Mouse (Mus musculus) hindbrain, postnatal 0 days (tissue): ENCODE results near the gene Arhgap23. TPM values are rescaled to one million over a fixed set of nuclear protein-coding genes. Genes with fewer than 3 reads are reported as not detected.

Source experiments
- ATAC-seq: fragments of 200-750 bp; cut with Nextera tagmentation; 2 replicates; pipeline ENCODE4 v1.8.0; 2017; ENCODE audit warnings: mild to moderate bottlenecking, moderate TSS enrichment, moderate library complexity
- DNase-seq: peaks from one replicate; pipeline ENCODE4 v3.0.0-alpha.2; 2015; ENCODE audit warnings: low spot score
- H3K27ac ChIP-seq: fragments of 300-500 bp; sonication (generic); 2 replicates; pipeline ENCODE4 v1.5.1; 2014; ENCODE audit warnings: mild to moderate bottlenecking
- H3K27me3 ChIP-seq: fragments of 300-500 bp; sonication (generic); 2 replicates; pipeline ENCODE4 v1.6.1; 2014; ENCODE audit warnings: low read length, mixed read lengths; ENCODE audit not compliant: insufficient read depth
- H3K36me3 ChIP-seq: fragments of 300-500 bp; sonication (generic); 2 replicates; pipeline ENCODE4 v1.6.1; 2014; ENCODE audit warnings: low read length, mixed read lengths; ENCODE audit not compliant: insufficient read depth
- H3K4me1 ChIP-seq: fragments of 300-500 bp; sonication (generic); 2 replicates; pipeline ENCODE4 v1.6.1; 2014; ENCODE audit warnings: antibody characterized with exemption, low read length, mixed read lengths; ENCODE audit not compliant: insufficient read depth
- H3K4me2 ChIP-seq: fragments of 300-500 bp; sonication (generic); 2 replicates; pipeline ENCODE4 v1.6.1; 2014; ENCODE audit warnings: low read depth, mild to moderate bottlenecking, low read length, moderate library complexity, mixed read lengths
- H3K4me3 ChIP-seq: fragments of 300-500 bp; sonication (generic); 2 replicates; pipeline ENCODE4 v1.5.1; 2014; ENCODE audit warnings: low read length
- H3K9ac ChIP-seq: fragments of 300-500 bp; sonication (generic); replicated peaks from 2 replicates; pipeline ENCODE4 v1.6.1; 2014; ENCODE audit warnings: mild to moderate bottlenecking, low read length, moderate library complexity, mixed read lengths
- H3K9me3 ChIP-seq: fragments of 300-500 bp; sonication (generic); 2 replicates; pipeline ENCODE4 v1.6.1; 2016; ENCODE audit warnings: low read length, mixed read lengths
- CTCF ChIP-seq: IDR thresholded peaks from 2 replicates; pipeline ENCODE4 v1.5.1; 2016; ENCODE audit warnings: antibody characterized with exemption, control low read depth, low read depth
- WGBS: fragments of 180-500 bp; shearing (Covaris S2); extraction: QIAGEN DNeasy Blood & Tissue Kit; methylation state at CpG from one replicate; pipeline ENCODE4 v1.1.7; 2014; 5-methylcytosine and 5-hydroxymethylcytosine counted together
- polyA plus RNA-seq: library from polyadenylated mRNA; unstranded; fragments of >200 nt; fragmentation: Nextera tagmentation; extraction: Ambion mirVana; gene quantifications from 2 replicates; pipeline ENCODE4 v1.2.1, GENCODE M21; 2015
- total RNA-seq: library from RNA; depleted of rRNA; stranded (reverse); fragments of >200 nt; gene quantifications from 2 replicates; pipeline ENCODE4 v1.2.3, GENCODE M21; 2014

Gene Arhgap23
- total and polyA plus RNA-seq, 2 experiments from 2014 or later: 7.7 to 75.2 TPM

DNA sequence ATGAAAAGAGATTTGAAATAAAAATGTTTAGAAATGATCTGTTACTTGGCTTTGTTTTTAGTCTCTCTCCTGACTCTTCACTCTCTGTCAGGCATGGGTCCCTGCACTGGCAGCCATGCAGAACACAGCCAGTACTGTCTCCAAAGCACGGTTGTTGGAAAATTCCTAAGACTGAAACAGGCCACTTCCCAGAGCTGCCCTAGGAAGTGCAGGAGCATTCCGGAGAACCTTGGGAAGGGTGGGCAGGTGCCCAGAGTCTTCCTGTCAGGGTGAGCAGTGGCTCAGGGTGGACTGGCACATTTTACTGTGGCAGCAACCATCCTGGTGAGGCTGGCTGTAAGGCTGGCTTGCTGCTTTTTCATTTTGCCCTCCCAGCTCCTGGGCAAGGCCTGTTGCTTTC is 16.8 kb upstream of the Arhgap23 start:
- peaks cover 24% of the 10 kb centered on the region; the same call in 1 of the 2 replicates for H3K36me3 ChIP-seq
- no peaks in the 10 kb centered on the region for H3K27me3 ChIP-seq
- TF ChIP-seq CTCF: no peak
- no peaks in the 10 kb centered on the region for H3K9me3 ChIP-seq
- 61% methylated on average over 2 of the region's 2 CpGs for whole genome bisulfite sequencing
- H3K4me3 ChIP-seq: no peak overlapping the region
- DNase-seq (no peak), ATAC-seq (no peak)
- no peak overlapping the region for H3K27ac ChIP-seq
- H3K4me2 ChIP-seq: no peak overlapping the region
- H3K9ac ChIP-seq: no peak overlapping the region
- H3K4me1 ChIP-seq: peaks cover 9% of the 10 kb centered on the region

DNA sequence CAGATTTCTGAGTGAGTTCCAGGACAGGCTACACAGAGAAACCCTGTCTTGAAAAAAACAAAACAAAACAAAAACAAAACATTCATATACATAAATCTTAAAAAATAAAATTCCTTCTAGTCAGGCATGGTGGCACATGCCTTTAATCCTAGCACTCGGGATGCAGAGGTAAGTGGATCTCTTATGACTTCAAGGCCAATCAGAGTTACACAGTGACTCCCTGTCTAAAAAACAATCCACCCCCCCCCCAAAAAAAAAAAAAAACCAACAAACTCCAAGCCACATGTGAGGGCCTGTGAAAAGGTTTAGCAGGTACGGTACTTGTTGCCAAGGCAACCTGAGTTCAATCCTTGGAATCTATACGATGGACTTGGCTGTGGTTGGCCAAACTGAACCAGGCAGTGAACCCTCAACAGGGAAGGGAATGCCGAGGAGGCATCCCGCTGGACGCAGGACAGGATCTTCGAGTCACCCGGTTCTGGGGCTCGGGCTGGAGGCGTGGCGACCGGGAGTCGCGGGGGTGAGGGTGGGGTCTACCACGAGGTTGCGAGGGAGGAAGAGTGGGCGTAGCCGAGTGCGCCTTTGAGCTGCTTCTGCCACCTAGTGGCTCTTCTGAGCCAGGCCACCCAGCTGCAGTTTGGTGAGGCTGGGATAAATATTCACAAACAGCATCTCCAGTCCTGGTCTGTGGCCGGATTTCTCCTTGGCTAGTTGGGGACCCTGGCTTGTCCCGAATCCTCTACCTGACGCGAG is 15.2 kb upstream of the Arhgap23 start:
- peak; percentile 80 for ATAC-seq
- peak overlapping the region; percentile 65 for H3K4me2 ChIP-seq
- peaks cover 9% of the 10 kb centered on the region for H3K4me1 ChIP-seq
- peak overlapping the region; percentile 76 for H3K27ac ChIP-seq
- H3K4me3 ChIP-seq: peak overlapping the region; percentile 29
- H3K9me3 ChIP-seq: no peaks in the 10 kb centered on the region
- H3K36me3 ChIP-seq: peaks cover 11% of the 10 kb centered on the region; the same call in 1 of the 2 replicates
- no peaks in the 10 kb centered on the region for H3K27me3 ChIP-seq
- peak overlapping the region; percentile 41; the same call in 1 of the 2 replicates for H3K9ac ChIP-seq
- WGBS: 3% methylated on average over 23 of the region's 23 CpGs
- peak; percentile 93 for DNase-seq
- TF ChIP-seq CTCF: peak; percentile 96

DNA sequence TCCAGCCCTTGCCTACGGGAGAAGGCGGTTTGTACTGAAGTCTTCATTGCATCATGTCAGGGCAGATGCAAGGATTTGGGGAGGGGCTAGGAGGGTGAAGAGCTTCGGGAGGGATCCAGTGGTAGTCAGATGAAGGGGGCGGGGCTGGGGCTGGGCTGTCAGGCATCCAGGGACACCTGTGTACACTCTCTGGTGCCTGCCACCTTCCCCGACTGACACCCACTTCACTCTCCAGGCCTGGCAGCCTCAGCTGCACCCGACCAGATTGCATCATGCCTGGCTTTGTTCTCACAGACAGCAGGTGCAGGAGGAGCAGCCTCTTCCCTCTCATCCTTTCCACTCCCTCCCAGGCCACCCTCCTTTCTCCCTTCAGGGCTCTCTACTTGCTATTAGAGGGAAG is 14.3 kb upstream of the Arhgap23 start:
- H3K4me2 ChIP-seq: peak overlapping the region; percentile 65
- ATAC-seq (peak; percentile 11), DNase-seq (peak; percentile 60)
- no peak overlapping the region for H3K4me3 ChIP-seq
- H3K9me3 ChIP-seq: no peaks in the 10 kb centered on the region
- peaks cover 5% of the 10 kb centered on the region; the same call in 1 of the 2 replicates for H3K36me3 ChIP-seq
- no peak for TF ChIP-seq CTCF
- 13% methylated on average over 5 of the region's 6 CpGs for WGBS
- H3K27ac ChIP-seq: peak overlapping the region; percentile 76
- peak overlapping the region; percentile 41 for H3K9ac ChIP-seq
- H3K4me1 ChIP-seq: peaks cover 18% of the 10 kb centered on the region
- H3K27me3 ChIP-seq: no peaks in the 10 kb centered on the region

GRCm38 (mm10) chr11:97401686-97402435 is 13.5 kb upstream of the Arhgap23 start:
- no peak for TF ChIP-seq CTCF
- no peak overlapping the region for H3K4me2 ChIP-seq
- no peak overlapping the region for H3K9ac ChIP-seq
- no peak for ATAC-seq
- no peaks in the 10 kb centered on the region for H3K27me3 ChIP-seq
- H3K4me3 ChIP-seq: no peak overlapping the region
- H3K36me3 ChIP-seq: no peaks in the 10 kb centered on the region
- no peaks in the 10 kb centered on the region for H3K9me3 ChIP-seq
- H3K4me1 ChIP-seq: peaks cover 25% of the 10 kb centered on the region
- 78% methylated on average over 3 of the region's 3 CpGs for WGBS
- no peak for DNase-seq
- peak overlapping the region; percentile 76; the same call in 1 of the 2 replicates for H3K27ac ChIP-seq

- Histone ChIP-seq H3K27me3 (no peaks in the 10 kb centered on the region), H3K4me1 (peaks cover 25% of the 10 kb centered on the region), H3K9me3 (no peaks in the 10 kb centered on the region), H3K4me3 (no peak overlapping the region), H3K36me3 (no peaks in the 10 kb centered on the region), H3K27ac (peak overlapping the region; percentile 65; the same call in 1 of the 2 replicates), H3K9ac (no peak overlapping the region), H3K4me2 (no peak overlapping the region)
- ATAC-seq (no peak), DNase-seq (no peak)
- 16% methylated on average over 2 of the region's 2 CpGs for WGBS
- no peak for TF ChIP-seq CTCF
Measured at GRCm38 (mm10) chr11:97402746-97403145, 12.6 kb upstream of the Arhgap23 start.

- no peak for DNase-seq
- 33% methylated on average over 8 of the region's 8 CpGs for WGBS
- H3K9ac ChIP-seq: peak overlapping the region; percentile 67
- H3K9me3 ChIP-seq: no peaks in the 10 kb centered on the region
- H3K4me3 ChIP-seq: peak overlapping the region; percentile 41
- H3K27me3 ChIP-seq: no peaks in the 10 kb centered on the region
- peaks cover 25% of the 10 kb centered on the region for H3K4me1 ChIP-seq
- ATAC-seq: no peak
- peak overlapping the region; percentile 65 for H3K4me2 ChIP-seq
- no peaks in the 10 kb centered on the region for H3K36me3 ChIP-seq
- TF ChIP-seq CTCF: no peak
- peak overlapping the region; percentile 65; the same call in 1 of the 2 replicates for H3K27ac ChIP-seq
Measured at GRCm38 (mm10) chr11:97403614-97404183, 11.6 kb upstream of the Arhgap23 start.
